Mouse (Mus musculus) brain, embryonic 14.5 days (tissue): ENCODE results near the gene Kcnrg. TPM values are rescaled to one million over a fixed set of nuclear protein-coding genes. Genes with fewer than 3 reads are reported as not detected.

Experiments
- DNase-seq: peaks from one replicate; pipeline ENCODE4 v3.0.0-alpha.2; 2011; ENCODE audit warnings: low read depth
- CTCF ChIP-seq: fragments of 200-500 bp; IDR thresholded peaks from 2 replicates; pipeline ENCODE4 v1.5.1; 2012; ENCODE audit warnings: inconsistent platforms, mild to moderate bottlenecking, moderate library complexity, borderline replicate concordance; ENCODE audit not compliant: insufficient read depth, insufficient read length; ENCODE audit errors: extremely low read depth
- POLR2A ChIP-seq: fragments of 200-500 bp; IDR thresholded peaks from 2 replicates; pipeline ENCODE4 v1.6.1; 2012; ENCODE audit warnings: mild to moderate bottlenecking, inconsistent platforms, borderline replicate concordance; ENCODE audit not compliant: poor library complexity, insufficient read depth, insufficient read length, severe bottlenecking; ENCODE audit errors: extremely low read depth
- polyA plus RNA-seq: library from polyadenylated mRNA; depleted of rRNA; stranded (reverse); fragments of >200 nt; gene quantifications from 2 replicates; pipeline ENCODE4 v1.2.3, GENCODE M21; 2012; rRNA removed

Kcnrg gene
- polyA plus RNA-seq, 1 experiment: 2.6 TPM

GRCm38 (mm10) chr14:61647881-61648684 is 40.8 kb downstream of the Kcnrg start:
- TF ChIP-seq CTCF (no peak), POLR2A (no peak)
- peak; percentile 72 for DNase-seq

GRCm38 (mm10) chr14:61648685-61649504 is 41.6 kb downstream of the Kcnrg start:
- TF ChIP-seq POLR2A (peak; percentile 43; the same call in 1 of the 2 replicates), CTCF (no peak)

GRCm38 (mm10) chr14:61650291-61650960 is 43.2 kb downstream of the Kcnrg start:
- no peak for TF ChIP-seq POLR2A
- peak; percentile 61 for TF ChIP-seq CTCF
- peak; percentile 79 for DNase-seq

More at GRCm38 (mm10) chr14:61648685-61649504, 41.6 kb downstream of the Kcnrg start:
- DNase-seq: peak; percentile 99

- TF ChIP-seq POLR2A (no peak), CTCF (no peak)
Observed at GRCm38 (mm10) chr14:61656469-61656868, 49.2 kb downstream of the Kcnrg start.

GRCm38 (mm10) chr14:61661496-61661895 is 54.2 kb downstream of the Kcnrg start:
- TF ChIP-seq CTCF (no peak), POLR2A (no peak)
- DNase-seq: no peak

More at GRCm38 (mm10) chr14:61656469-61656868, 49.2 kb downstream of the Kcnrg start:
- DNase-seq: no peak

GRCm38 (mm10) chr14:61662307-61662706 is 55.0 kb downstream of the Kcnrg start:
- no peak for TF ChIP-seq POLR2A
- no peak for TF ChIP-seq CTCF

More at GRCm38 (mm10) chr14:61662307-61662706, 55.0 kb downstream of the Kcnrg start:
- DNase-seq: no peak

Other genes starting within 250 kb of the Kcnrg start
- 4.2 and 4.5 TPM in 2 replicates for gene Ebpl, start 247.0 kb upstream of the Kcnrg start, polyA plus RNA-seq
- 48.4 and 56.8 TPM in 2 replicates for gene Kpna3, start 167.6 kb upstream of the Kcnrg start, polyA plus RNA-seq
- 19.7 and 20.0 TPM in 2 replicates for gene Spryd7, start 50.6 kb upstream of the Kcnrg start, polyA plus RNA-seq
- 27.7 and 32.6 TPM in 2 replicates for gene Trim13, start 9.2 kb upstream of the Kcnrg start, polyA plus RNA-seq